Mouse (Mus musculus) thymus, adult 2 months (tissue): ENCODE results near the gene Ndufa13.

Experiments
- CTCF ChIP-seq: fragments of 200-500 bp; IDR thresholded peaks from 2 replicates; pipeline ENCODE4 v1.5.1; 2012; ENCODE audit warnings: mild to moderate bottlenecking, control low read depth, low read length, moderate library complexity, borderline replicate concordance; ENCODE audit not compliant: control insufficient read depth, poor library complexity, insufficient read depth; ENCODE audit errors: extremely low read depth
- POLR2A ChIP-seq: fragments of 200-500 bp; IDR thresholded peaks from 2 replicates; pipeline ENCODE4 v1.6.1; 2012; ENCODE audit warnings: mild to moderate bottlenecking, low read length, control low read depth, moderate library complexity; ENCODE audit not compliant: control insufficient read depth, poor library complexity, insufficient read depth; ENCODE audit errors: extremely low read depth

DNA sequence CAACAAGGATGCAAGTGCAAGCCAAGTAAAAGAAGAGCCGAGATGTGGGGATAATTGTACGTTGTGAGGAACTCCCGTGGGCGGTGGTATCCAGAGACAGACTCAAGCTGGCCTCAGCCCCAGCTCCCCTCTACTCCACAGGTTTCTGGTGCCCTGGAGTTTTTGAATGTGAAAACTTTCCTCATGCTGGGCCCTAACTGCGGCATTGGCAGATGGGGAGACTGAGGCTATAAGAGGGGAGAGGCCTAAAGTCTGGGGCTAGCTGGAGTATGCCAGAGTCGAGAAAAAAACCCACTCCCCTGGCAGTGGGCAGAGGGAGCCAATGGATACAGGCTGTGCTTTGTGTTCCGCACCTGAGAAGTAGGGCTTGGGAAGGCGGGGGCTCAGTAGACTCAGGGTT is 1.7 kb upstream of the Ndufa13 start:
- TF ChIP-seq POLR2A: no peak
- no peak for TF ChIP-seq CTCF
